Mouse (Mus musculus) hematopoietic stem cell, adult 5-6 weeks (primary cell): ENCODE data around the gene Mnd1. TPM values are rescaled to one million over a fixed set of nuclear protein-coding genes. Genes with fewer than 3 reads are reported as not detected.

ENCODE experiments used
- ATAC-seq, 2 experiments: fragments of 125-278 bp in 1 of 2; replicated peaks in 1 of 2; 2 replicates each; pipeline ENCODE4 v1.8.0; 2016 to 2017; ENCODE audit warnings: inconsistent platforms in 2 of 2, mild to moderate bottlenecking in 2 of 2, moderate number of reproducible peaks in 2 of 2, low read depth in 1 of 2, moderate TSS enrichment in 1 of 2; ENCODE audit not compliant: low FRiP score in 2 of 2, poor library complexity in 2 of 2, severe bottlenecking in 2 of 2, insufficient read depth in 1 of 2, low TSS enrichment in 1 of 2
- total RNA-seq: library from RNA; stranded (forward); fragments of 172-1452, 232-1000 nt; gene quantifications from 2 replicates; pipeline ENCODE4 v1.2.3, GENCODE M21; 2017

The Mnd1 gene
- total RNA-seq, 1 experiment from 2014 or later, result 27.5 TPM

DNA sequence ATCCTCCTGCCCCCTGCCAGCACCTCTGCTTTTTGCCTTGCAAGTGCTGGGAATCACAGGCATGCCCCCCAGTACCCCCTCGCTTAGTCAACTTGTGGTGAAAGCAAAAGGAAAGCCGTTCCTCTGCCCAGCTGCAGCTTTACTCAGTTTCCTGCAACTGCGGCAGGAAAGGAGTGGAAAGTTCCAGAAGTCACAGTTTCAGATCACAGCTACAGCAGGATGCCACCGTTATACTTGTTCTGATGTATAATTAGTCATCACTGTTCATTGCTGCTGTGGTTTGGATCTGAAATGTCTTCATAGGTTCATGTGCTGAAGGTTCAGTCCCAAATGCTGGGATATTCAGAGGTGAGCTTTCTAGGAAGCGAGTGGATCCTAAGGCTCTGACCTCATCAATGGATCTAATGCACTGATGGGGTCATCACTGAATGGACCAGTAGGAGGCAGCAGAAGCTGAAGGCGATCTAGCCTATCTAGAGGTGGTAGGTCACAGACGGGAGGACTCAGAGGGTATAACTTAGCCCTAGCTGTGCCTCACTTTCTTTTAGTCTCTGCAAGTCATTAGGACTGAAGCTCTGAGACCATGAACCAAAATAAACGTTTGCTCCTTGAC is 13.9 kb upstream of the Mnd1 start:
- peak in 1 of 2 experiments; percentile 17; a peak in 1 of 4 replicates for ATAC-seq

DNA sequence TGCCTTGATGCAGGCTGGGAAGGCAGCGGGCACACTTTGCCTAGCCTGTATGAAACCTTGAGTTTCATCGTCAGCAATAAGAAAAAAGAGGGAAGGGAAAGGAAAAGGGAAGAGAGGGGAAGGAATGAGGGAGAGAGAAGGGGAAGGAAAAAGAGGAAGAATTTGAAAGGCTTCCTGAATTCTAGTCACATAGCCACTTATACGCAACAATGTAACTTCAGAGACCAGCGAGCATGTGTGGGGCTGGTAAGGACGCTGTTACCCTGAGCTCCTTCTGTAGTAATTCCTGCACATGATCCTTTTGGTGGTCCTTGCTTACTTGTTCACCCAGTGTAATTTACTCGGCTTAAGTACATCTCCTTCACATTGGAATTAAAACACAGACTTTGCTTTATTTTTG is 13.4 kb upstream of the Mnd1 start:
- ATAC-seq, result no peak

DNA sequence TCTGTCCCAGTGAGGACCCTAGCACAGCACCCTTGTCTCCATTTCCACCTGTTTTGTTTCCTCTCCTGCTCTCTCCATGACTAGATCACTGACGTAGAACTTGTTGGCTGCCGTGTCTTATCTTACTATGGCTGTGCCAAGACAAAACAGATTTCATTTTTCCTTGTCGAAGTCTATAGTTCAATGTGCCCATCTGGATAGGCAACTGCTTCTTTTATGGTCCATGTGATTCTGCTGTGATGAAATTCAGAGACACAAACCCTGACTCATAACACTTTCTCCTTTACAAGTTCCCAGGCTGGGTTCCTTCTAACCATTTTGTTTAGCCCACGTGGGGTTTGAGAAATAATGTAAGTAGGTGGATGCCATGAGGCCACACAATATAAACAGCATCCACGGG is 10.5 kb upstream of the Mnd1 start:
- ATAC-seq, result no peak

DNA sequence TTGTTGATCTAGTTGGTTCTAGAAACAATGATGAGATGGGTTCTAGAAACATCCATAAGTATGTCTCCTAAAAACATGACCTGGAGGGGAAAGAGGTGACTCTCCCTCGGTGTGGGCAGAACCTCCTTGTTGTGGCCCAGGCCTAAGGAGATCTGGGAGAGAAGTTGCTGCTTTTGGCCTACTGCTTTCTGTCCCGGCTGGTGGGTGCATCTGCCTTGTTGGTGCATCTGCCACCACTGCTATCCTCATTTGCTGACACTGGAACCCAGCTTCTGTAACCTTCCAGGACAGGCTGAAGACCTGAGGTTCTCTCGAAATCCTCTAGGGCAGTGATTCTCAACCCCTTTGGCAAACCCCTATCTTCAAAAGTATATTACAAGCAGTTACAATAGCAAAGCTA is 9.8 kb upstream of the Mnd1 start:
- no peak for ATAC-seq

DNA sequence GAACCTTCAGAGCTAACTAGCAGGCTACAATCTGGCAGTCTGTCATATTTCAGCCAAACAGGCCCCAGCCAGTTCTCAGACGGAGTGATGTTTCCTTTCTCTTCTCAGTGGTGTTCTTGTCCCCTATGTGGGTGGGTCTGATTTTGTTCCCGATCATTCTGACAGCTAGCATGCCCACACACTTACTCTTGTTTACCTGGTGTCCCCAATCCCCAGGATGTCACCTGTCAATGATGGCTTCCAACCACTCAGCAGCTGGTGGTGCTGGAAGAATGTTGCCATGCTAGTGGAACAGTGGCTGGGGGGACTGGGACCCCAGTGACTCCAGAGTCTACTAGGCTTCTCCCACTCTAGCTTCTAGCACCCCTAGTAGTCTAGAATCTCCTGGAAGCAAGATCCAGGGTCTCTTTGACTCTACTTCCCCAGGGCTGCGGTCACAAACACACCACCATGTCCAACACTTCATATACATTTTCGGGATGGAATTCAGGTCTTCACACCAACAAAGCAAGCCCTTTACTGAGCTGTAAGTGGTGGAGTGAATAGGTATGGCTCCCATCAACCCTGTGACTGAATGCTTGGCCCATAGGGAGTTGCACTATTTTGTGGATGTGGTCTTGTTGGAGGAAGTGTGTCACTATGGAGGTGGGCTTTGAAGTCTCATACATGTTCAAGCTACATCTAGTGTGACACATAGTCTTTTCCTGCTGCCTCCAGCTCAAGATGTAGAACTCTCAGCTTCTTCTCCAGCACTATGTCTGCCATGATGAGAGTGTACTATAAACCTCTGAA is 2.2 kb upstream of the Mnd1 start:
- no peak for ATAC-seq

DNA sequence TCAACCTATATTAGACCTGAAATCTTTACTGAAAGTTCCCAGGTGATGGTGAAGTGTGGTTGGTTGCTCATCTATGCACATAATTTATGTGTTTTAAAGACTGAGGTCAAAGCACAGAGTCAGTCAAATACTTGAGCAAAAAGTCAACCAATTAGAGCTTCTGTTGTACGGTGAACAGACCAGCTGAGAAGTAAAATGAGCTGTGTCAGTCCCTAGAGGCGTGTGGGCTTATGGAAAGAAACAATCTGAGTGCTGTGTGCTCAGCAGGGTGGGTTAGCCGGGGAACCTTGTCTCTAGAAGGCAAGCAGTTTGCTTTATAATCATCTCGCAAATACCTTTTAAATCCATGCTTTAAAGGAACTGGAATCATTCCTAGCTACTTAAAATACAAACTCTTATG is 1.4 kb upstream of the Mnd1 start:
- no peak for ATAC-seq

DNA sequence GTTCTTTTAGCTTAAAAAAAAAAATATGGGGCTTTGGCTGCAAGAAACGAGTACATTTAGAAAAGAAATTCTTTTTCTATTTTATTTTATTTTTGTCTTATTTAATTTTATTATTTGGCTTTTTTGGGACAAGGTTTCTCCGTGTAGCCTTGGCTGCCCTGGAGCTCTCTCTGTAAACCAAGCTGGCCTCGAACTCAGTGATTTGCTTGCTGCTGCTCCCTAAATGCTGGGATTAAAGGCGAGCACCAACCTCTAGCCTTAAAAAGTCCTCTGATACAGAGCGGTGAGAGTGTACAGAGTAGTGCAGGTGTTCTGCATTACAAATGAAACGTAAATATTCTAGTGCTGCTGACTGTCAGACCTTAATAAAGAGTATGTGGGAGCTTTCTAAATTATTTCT is 519 bp upstream of the Mnd1 start:
- ATAC-seq, result no peak

DNA sequence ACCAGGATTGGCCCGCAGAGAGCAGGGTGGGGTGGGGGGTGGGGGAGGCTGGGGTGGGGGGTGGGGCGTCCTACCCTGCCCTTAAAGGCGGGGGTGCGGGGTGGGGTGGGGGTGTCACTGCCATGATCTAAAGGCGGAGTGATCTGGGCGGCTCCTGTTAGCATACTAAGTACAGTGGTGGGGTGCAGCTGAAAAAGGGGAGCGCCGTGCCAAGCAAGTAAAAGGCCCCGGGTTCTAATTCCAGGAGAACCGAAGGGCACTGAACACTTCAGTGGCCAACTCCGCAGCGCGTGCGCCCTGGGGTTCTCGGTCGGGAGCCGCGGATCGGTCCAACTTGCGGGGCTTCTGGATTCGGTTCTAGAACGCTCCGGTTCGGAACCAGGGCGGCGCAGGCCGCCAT is 440 bp downstream of the Mnd1 start:
- 0 out of 4 replicates have a peak, but pooled peaks of 1 of the 2 experiments have one; percentile 1 for ATAC-seq

DNA sequence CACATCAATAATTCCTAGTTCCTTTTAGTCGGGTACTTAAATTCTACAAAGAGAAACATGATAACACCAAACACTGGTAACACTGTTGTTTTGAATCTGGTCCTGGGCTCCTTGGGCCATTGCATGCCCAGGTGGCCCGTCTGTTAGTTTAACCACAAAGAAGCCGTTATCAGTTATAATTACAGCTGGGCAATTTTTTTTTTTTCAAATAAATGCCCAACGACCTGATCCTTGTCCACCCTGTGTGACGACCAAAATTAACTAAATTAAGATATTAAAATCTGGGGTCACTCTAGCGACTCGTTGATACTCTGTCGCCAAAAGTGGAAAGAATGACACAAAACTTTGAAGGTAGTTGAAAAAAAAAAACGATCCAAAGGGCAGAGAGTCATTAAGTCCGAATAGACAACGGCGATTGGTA is 855 bp downstream of the Mnd1 start:
- no peak for ATAC-seq

DNA sequence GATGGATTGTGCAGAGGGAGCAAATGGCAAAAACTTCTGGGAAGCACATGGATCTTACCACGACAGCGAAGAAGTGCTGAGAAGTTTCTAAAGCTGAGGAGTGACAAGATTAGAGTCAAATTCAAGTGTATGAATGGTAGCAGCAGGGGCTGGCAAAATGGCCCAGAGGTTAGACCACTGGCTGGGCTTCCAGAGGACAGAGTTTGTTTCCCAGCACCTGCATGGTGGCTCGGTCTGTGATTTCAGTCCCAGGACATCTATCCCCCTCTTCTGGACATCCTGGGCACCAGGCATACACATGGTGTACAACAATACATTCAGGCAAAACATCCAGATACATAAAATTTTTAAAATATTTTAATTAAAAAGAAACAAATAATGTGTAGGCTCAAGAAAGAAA is 5.8 kb downstream of the Mnd1 start:
- ATAC-seq, result no peak

DNA sequence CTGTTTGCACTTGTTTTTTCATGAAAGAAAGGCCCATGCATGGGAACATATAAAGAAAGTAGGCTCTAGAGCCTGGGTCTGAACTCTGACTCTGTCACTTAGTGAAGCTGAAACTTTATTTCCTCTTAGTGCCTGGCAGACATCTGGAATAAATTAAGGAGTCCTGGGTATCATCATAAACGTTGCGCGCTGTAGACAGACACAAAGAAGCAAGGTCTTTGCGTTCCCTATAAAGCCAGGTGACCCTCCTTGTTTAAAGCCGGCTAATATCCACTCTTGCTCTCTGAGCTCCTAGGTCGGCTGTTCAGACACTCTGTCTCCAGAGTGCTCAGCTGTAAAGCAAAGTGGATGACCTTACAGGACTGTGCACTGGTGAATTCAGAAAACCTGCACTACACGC is 14.6 kb downstream of the Mnd1 start:
- no peak for ATAC-seq

DNA sequence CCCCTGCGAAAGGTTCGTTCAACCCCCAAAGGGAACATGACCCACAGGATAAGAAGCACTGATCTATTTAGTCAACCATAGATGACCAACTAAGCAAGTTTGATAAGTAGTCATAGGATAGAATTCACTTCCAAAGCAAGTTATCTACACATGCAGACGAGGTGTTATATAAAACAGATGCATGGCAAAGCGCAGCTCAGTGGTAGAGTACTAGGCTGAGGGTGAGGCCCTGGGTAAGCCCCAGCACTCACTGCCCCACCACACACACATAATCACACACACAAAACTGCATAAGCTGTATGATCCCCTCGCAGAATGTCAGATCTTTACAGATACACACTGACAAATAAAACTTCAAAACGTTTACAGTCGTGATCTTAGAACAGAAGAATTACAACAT is 19.1 kb downstream of the Mnd1 start:
- ATAC-seq, result no peak

DNA sequence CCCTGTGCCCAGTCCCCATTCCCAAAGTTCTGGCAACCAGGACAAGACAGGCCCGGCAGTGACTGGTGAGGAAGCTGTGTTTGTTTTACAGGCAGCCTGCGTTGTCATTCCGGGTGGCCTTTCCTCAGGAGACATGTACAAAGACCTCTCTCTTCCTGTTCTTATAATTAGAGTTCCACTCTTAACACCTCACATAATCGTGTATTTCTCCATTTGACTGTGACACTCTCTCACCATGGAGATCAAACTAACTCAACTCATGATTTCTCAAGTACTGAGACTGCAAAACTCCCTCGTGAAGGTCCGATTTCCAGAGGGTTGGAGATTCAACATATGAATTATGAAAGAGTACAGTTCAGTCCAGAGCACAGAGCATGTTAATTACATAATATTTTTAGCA is 19.7 kb downstream of the Mnd1 start:
- peak in 1 of 2 experiments; percentile 18; a peak in 1 of 4 replicates for ATAC-seq

DNA sequence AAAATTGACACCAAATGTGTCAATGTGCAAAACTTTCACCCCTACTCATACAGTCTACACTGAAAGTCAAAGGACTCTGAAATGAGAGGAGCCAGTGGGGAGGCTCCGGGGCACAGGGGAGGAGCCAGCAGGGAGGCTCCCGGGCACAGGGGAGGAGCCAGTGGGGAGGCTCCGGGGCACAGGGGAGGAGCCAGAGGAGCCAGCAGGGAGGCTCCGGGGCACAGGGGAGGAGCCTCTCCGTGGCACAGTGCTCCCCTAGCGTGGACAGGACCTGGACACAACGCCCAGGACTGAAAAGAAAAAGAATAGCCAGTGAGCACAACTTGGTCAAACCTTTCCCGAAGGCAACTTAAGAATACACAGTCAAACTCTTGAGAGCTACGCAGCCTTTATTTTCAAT is 20.2 kb downstream of the Mnd1 start:
- ATAC-seq, result peak; percentile 73 to 93; a peak in 3 of 4 replicates

DNA sequence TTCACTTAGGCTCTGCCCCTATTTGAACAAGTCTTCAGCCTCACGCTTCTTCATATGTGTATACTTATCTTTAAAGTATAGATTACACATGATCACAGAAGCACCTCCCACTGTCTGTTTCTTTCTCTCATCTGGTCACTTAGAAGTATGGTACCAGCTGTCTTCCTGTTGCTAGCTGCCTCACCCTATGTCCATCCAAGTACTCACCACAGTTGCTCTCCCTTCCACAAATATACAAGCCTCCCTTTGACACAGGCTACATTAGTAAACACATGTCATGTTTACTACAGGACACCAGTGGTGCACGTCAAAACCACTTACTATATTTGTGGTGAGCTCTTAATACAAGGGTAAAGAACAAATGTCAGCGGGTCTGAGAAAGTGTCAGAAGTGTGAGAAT is 24.2 kb downstream of the Mnd1 start:
- no peak for ATAC-seq

DNA sequence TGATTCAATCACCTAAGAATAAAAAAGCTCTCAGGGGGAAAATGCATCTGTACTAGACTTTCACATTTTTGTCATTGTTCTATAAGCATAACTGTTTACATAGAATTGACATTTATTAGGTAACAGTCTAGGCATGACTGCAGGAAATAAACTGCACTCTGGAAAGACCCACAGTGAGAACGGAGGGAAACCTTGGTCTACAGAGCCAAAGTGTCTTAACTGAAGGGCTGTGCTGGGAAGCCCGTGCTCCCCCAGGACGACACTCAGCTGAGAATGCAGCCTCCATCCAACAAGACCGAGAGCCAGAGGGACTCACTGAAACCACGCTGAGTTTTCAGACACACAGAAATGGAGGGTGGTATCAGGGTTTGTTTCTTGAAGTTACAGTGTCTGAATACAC is 24.8 kb downstream of the Mnd1 start:
- ATAC-seq, result no peak

DNA sequence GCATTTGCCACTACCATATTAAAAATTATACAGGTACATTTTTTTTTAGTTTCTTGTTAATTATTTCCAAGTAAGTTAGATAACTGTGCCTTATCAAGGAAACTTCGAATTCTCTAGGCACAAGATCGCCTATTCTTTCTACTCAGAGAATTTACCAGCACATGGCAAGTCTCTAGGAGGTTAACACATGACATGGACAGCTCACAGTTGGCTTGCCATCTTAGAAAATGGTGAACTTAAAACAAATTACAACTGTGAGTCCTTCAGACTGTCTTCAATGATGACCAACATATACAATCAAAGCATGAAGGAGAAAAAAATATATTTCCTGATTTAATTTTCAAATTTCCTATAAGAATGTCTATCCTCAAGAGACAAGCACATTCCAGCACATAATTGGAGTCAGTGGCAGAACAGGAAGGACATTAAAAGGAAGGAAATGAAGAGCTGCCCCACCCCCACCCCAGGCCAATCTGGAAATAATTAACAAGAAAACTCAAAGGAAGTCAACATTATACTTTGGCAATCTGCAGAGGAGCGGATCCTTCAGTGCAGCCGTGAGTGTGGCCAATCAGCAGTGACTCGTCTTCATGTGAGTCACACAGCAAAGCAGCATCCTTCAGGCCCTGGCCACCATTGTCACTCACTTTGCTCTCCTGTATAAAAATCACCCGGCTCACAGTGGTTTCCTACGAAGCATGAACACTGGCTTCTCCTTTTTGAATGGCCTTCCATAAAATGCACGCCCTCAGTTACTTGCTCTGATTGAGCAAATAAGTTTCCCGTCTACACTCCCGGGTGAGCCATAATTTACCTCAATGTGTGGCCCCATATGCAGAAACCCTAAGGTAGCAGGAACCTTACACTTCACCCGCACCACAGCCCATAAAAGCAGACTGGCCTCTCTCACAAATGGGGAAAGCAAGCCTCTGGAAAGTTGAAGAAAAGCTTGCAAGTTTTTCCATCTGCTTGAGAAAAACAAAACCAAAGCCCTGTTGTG is 26.4 kb downstream of the Mnd1 start:
- no peak for ATAC-seq

DNA sequence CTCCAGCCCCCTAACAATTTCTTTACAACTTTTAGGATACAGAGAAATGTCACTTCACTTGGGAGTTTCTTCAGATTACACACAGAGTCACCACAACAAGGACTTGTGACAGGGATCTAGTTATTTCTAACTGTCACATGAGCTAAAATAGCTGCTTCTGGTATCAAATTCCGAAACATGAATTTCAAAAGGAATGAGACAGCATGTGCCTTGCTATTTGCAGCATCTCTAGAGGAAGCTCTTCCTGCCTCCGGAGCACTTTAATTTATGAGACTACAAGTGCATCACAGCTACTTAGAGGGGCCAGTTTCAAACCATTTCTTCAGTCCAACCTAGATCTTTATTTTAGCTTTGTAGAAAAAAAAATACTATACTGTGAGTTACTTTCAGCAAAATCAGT is 28.2 kb downstream of the Mnd1 start:
- no peak for ATAC-seq
